Mouse (Mus musculus): Measurements from ENCODE around the gene Crtac1. TPM values are rescaled to one million over a fixed set of nuclear protein-coding genes. Genes with fewer than 3 reads are reported as not detected.

Crtac1 gene
- polyA plus RNA-seq, 1 experiment from 2014 or later = 6.5 TPM

DNA sequence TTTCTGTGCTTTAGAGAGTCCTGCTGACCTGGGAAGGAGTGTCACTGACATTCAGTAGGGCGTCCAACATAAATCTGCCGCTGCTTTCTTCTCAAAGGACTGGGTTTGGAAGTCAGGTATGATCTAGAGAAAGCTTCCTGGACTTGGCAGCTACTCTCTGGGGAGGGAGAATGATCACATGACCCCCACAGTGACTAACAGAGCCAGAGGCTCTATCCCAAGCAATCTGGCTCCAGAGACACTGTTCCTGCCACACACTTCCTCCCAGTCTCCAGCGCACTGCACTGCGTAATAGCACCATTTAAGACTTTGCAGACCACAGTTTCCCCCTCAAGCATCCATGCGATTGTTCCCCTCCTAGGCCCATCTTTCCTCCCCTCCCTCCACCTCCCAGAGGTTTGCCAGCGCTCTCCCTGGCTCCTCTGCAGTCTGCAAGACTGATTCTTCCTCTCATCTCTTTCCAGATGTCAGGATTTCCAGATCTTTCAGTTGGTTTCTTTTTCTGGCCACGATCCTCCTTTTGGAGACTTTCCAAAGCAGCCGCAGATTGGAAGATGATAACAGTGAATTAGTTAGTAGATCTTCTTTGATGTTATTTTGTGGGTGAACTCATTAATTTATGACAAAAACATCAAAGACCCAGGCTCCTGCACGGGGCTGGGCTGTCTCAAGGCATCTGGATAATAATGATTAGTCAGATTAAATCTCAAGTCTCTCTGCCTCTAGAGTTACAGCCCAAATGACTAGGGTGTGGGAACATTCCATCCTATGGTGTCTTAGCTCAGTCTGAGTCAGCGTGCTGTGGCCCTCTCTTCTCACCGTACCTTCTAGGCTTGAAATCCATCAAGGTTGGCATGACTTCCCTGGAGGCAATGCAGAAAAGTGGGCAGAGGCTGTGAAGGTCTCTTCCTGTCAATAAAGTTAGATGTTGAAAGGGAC lies 181.3 kb downstream of the Crtac1 start:
- Histone ChIP-seq H3K27me3 (peaks cover 15% of the 10 kb centered on the region), H3K4me3 (no peak overlapping the region), H3K27ac (no peak overlapping the region), H3K9ac (no peak overlapping the region), H3K4me2 (replicated peaks) (no peak overlapping the region), H3K9me3 (no peaks in the 10 kb centered on the region), H3K4me1 (no peaks in the 10 kb centered on the region), H3K36me3 (no peaks in the 10 kb centered on the region)
- WGBS = 64% methylated on average over 11 of the region's 11 CpGs
- ATAC-seq (ENCODE audit: insufficient number of reproducible peaks, insufficient read depth, low FRiP score, low TSS enrichment) = no peak

DNA sequence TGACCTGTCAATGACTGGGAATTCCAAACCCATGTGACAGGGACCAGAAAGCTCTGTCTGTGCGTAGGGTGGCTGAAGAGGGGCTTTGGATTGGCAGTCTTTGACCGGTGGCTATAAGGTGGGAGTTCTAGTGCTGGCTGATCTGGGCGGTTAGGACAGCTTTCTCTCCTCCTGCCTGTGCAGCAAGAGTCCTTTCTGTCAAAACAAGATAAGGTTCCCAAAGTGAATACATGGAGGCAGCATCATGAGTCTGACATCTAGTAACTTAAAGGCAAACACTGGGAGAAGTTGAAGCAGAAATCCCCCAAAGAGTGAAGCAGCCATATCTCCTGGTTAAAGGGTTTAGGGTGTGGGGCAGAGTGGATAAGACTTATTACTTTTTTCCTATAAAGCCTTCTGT lies 184.1 kb downstream of the Crtac1 start, which contains the start of gene Golga7b:
Golga7b (plus strand) TSS at position 56 of the 400 bp plus-strand sequence.
- H3K4me1 ChIP-seq = no peaks in the 10 kb centered on the region
- WGBS = 86% methylated on average over 3 of the region's 3 CpGs
- no peak within 1 kb of the TSS for H3K9ac ChIP-seq
- no peak within 1 kb of the TSS for H3K27ac ChIP-seq
- H3K4me3 ChIP-seq = no peak within 1 kb of the TSS
- H3K36me3 ChIP-seq = no peaks in the 10 kb centered on the region
- H3K27me3 ChIP-seq = no peaks in the 10 kb centered on the region
- ATAC-seq (ENCODE audit: insufficient number of reproducible peaks, insufficient read depth, low FRiP score, low TSS enrichment) = no peak
- no peak within 1 kb of the TSS for H3K4me2 ChIP-seq (replicated peaks)
- H3K9me3 ChIP-seq = no peaks in the 10 kb centered on the region

GRCm38 (mm10) chr19:42246626-42247025 lies 185.0 kb downstream of the Crtac1 start:
- ATAC-seq (ENCODE audit: insufficient number of reproducible peaks, insufficient read depth, low FRiP score, low TSS enrichment) = no peak
- H3K4me1 ChIP-seq = no peaks in the 10 kb centered on the region
- H3K27me3 ChIP-seq = no peaks in the 10 kb centered on the region
- H3K9ac ChIP-seq = no peak overlapping the region
- H3K4me3 ChIP-seq = no peak overlapping the region
- no peaks in the 10 kb centered on the region for H3K9me3 ChIP-seq
- WGBS = 46% methylated on average over 5 of the region's 5 CpGs
- H3K4me2 ChIP-seq (replicated peaks) = no peak overlapping the region
- H3K36me3 ChIP-seq = no peaks in the 10 kb centered on the region
- no peak overlapping the region for H3K27ac ChIP-seq

DNA sequence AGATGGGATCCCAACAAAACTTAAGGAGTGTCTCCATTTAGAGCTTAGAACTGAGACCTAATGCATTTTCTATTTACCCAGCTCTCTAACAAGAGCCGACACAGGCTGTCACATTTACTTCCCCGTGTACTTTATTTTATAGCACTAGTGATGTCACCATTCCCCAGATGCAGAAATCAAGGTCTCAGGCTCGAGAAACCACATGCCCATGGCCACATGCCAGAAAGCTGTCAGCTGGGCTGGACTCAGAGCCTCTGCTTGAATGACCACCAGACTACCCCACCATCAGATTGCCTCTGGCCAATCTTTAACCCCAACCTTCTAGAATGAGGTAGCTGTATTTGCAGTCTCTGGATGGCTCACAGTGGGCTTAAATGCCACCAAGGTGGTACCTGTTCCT lies 188.2 kb downstream of the Crtac1 start:
- Histone ChIP-seq H3K4me1 (peaks cover 4% of the 10 kb centered on the region; the same call in 1 of the 2 replicates), H3K4me2 (replicated peaks) (no peak overlapping the region), H3K27ac (no peak overlapping the region), H3K36me3 (no peaks in the 10 kb centered on the region), H3K9ac (no peak overlapping the region), H3K9me3 (no peaks in the 10 kb centered on the region), H3K4me3 (no peak overlapping the region), H3K27me3 (0 out of 2 replicates have a peak, but pooled peaks cover 3% of the 10 kb centered on the region)
- WGBS = 75% methylated on average over 3 of the region's 3 CpGs
- no peak for ATAC-seq (ENCODE audit: insufficient number of reproducible peaks, insufficient read depth, low FRiP score, low TSS enrichment)

DNA sequence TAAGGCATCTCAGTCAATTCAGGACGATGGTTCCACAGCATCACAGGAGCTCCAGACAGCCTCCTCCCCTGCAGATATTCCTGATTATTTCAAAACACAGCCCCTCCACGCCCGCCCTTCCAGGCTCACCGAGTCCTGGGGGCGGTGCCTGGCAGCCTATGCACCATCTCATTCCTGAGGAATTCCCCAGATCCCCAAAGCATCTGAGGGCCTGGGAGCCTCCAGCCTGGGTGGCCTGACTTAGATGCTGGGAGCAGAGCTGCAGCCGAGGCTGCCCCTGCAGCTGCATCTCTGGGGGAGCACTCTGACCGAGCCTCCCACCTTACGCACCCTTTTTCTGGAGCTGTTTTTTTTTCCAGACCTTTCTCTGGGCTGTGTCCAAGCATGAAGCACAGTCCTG lies 190.7 kb downstream of the Crtac1 start:
- H3K9me3 ChIP-seq = no peaks in the 10 kb centered on the region
- no peak overlapping the region for H3K4me2 ChIP-seq (replicated peaks)
- ATAC-seq (ENCODE audit: insufficient number of reproducible peaks, insufficient read depth, low FRiP score, low TSS enrichment) = no peak
- H3K4me3 ChIP-seq = no peak overlapping the region
- 0 out of 2 replicates have a peak, but pooled peaks cover 3% of the 10 kb centered on the region for H3K27me3 ChIP-seq
- no peak overlapping the region for H3K9ac ChIP-seq
- H3K36me3 ChIP-seq = no peaks in the 10 kb centered on the region
- peaks cover 4% of the 10 kb centered on the region; the same call in 1 of the 2 replicates for H3K4me1 ChIP-seq
- H3K27ac ChIP-seq = no peak overlapping the region
- 36% methylated on average over 8 of the region's 8 CpGs for WGBS

- Histone ChIP-seq H3K27ac (no peak overlapping the region), H3K9ac (no peak overlapping the region), H3K27me3 (0 out of 2 replicates have a peak, but pooled peaks cover 3% of the 10 kb centered on the region), H3K4me2 (replicated peaks) (no peak overlapping the region), H3K4me1 (peaks cover 4% of the 10 kb centered on the region; the same call in 1 of the 2 replicates), H3K4me3 (no peak overlapping the region), H3K36me3 (no peaks in the 10 kb centered on the region), H3K9me3 (no peaks in the 10 kb centered on the region)
- ATAC-seq (ENCODE audit: insufficient number of reproducible peaks, insufficient read depth, low FRiP score, low TSS enrichment) = no peak
- WGBS = 73% methylated on average over 7 of the region's 7 CpGs
These were observed 193.3 kb downstream of the Crtac1 start for GRCm38 (mm10) chr19:42238341-42238715.

DNA sequence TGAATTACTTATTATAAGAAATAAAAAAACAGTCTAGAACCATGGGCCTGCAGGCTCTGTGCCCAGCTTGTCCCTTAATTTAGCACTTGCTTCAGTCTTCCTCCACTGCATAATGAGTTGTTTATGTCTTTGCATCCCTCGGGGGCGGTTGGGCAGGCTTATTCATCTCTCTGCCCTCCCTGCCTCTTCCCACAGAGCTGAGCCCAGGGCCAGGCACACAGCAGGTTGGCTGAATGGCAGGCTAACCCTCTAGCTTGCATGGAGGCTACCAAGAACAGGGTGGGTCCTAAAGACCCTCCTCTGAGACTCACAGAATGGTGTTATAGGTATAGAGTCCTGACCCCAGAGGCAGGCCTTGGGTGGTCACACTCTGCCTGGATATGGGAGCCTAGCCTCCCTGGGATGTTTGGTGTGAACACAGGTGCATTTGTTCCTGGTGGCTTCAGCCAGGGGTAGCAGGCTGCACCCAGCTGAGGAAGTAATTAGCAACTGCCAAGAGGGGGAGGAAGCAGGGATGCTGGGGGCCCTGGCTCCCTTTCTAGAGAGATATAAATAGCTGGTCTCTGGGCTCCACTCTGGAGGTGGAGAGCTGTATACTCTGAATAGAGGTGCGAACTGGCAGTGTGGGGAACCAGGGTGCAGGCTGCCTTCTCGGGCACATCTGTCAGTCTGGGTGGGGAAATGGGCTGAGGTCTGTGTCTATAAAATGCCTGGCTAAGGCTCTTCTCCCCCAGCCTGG lies 193.8 kb downstream of the Crtac1 start:
- no peak overlapping the region for H3K4me3 ChIP-seq
- WGBS = 24% methylated on average over 4 of the region's 4 CpGs
- no peaks in the 10 kb centered on the region for H3K36me3 ChIP-seq
- H3K4me2 ChIP-seq (replicated peaks) = no peak overlapping the region
- no peak for ATAC-seq (ENCODE audit: insufficient number of reproducible peaks, insufficient read depth, low FRiP score, low TSS enrichment)
- 0 out of 2 replicates have a peak, but pooled peaks cover 3% of the 10 kb centered on the region for H3K27me3 ChIP-seq
- peaks cover 4% of the 10 kb centered on the region; the same call in 1 of the 2 replicates for H3K4me1 ChIP-seq
- no peak overlapping the region for H3K9ac ChIP-seq
- H3K27ac ChIP-seq = no peak overlapping the region
- no peaks in the 10 kb centered on the region for H3K9me3 ChIP-seq

Small RNAs within 50 kb of the gene (microRNA-seq; reads per million reads assigned to microRNA genes)
- not detected for gene Gm26339
- 1.1 reads per million for gene Mir3085

Other genes starting within 250 kb of the Crtac1 start
- gene Sfrp5, start 229.5 kb downstream of the Crtac1 start, polyA plus RNA-seq (2016; fragmentation: Nextera tagmentation; extraction: Ambion mirVana) = 2.9 and 3.8 TPM in 2 replicates
- gene Golga7b, start 184.2 kb downstream of the Crtac1 start, polyA plus RNA-seq (2016; fragmentation: Nextera tagmentation; extraction: Ambion mirVana) = 1.8 and 1.9 TPM in 2 replicates
- gene R3hcc1l, start 87.0 kb upstream of the Crtac1 start, polyA plus RNA-seq (2016; fragmentation: Nextera tagmentation; extraction: Ambion mirVana) = 24.8 and 28.0 TPM in 2 replicates
- 0.42 and 0.55 TPM in 2 replicates for gene Loxl4, start 181.0 kb upstream of the Crtac1 start, polyA plus RNA-seq (2016; fragmentation: Nextera tagmentation; extraction: Ambion mirVana)

Data from embryonic facial prominence, embryonic 12.5 days (tissue).